In the genomic region with DNA sequence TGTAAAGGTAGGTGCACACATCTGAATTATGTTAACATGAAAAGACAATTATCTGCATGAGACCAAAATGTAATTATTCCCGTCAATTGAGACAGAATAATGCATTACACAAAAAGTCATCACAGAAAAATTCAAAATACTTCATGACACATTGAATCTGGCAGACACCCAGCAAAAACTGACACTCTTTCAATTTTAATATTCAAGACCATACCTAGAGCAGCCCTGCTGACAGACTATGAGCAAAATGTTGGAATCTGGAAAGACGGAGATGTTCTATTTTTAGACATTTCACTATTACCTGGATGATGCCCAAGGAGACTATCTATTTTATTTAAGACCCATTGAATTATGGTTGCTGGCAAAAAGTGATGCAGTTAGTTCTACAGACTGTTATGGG, we compare ENCODE assay signal across 17 mouse cellular contexts.
"Had no signal": no experiment of that assay in that cellular context is flagged by ENCODE, and none has a peak within 500 bp of the region (broad histone marks: within the 10 kb centered on the region; RNA-seq: fewer than 3 reads in every experiment).

No protein-coding gene starts in this region.

- H3K4me1 ChIP-seq: limb, embryonic 15.5 days; lung, embryonic 15.5 days; megakaryocyte, embryonic 14.5 days; midbrain, embryonic 10.5 days had no signal

- H3K4me3 ChIP-seq: layer of hippocampus, adult 2 months; limb, embryonic 15.5 days; lung, embryonic 15.5 days; megakaryocyte, embryonic 14.5 days; midbrain, embryonic 10.5 days had no signal

- H3K9ac ChIP-seq: limb, embryonic 15.5 days; liver, embryonic 14.5 days; liver, postnatal 0 days; lung, embryonic 15.5 days had no signal

- ATAC-seq: liver, postnatal 0 days; midbrain, embryonic 16.5 days had no signal

- H3K9me3 ChIP-seq: limb, embryonic 15.5 days; lung, embryonic 15.5 days; megakaryocyte, embryonic 14.5 days; midbrain, embryonic 10.5 days had no signal

- DNase-seq: kidney, adult 9 months; kidney, postnatal 25 days; layer of hippocampus, adult 9-11 months; liver, postnatal 0 days; lung, postnatal 10 days; lung, postnatal 36 days; thymus, adult 18-20 months; thymus, postnatal 36 days had no signal

- H3K4me2 ChIP-seq: limb, embryonic 15.5 days; liver, embryonic 11.5 days; lung, embryonic 15.5 days had no signal

- H3K27ac ChIP-seq: kidney, postnatal 0 days; layer of hippocampus, adult 2 months; limb, embryonic 15.5 days; liver, embryonic 14.5 days; lung, embryonic 15.5 days; midbrain, embryonic 10.5 days had no signal

- H3K36me3 ChIP-seq: limb, embryonic 15.5 days; lung, embryonic 15.5 days; midbrain, embryonic 10.5 days had no signal

- H3K27me3 ChIP-seq: limb, embryonic 15.5 days; lung, embryonic 15.5 days; megakaryocyte, embryonic 14.5 days had no signal
